Mouse (Mus musculus): Measurements from ENCODE around the gene Zfp367. TPM values are rescaled to one million over a fixed set of nuclear protein-coding genes. Genes with fewer than 3 reads are reported as not detected.

Zfp367 gene
- 26.1 and 27.2 TPM in 2 replicates for polyA plus RNA-seq (2016; fragmentation: Nextera tagmentation; extraction: Ambion mirVana)

GRCm38 (mm10) chr13:64153083-64153682, at the start of gene Zfp367:
Gene Zfp367 (minus strand): TSS chr13:64153202.
- H3K4me2 ChIP-seq: peak within 1 kb of the TSS; percentile 87
- peaks cover 49% of the 10 kb centered on the region for H3K4me1 ChIP-seq
- WGBS (ENCODE audit: insufficient replicate concordance): 2% methylated on average over 55 of the region's 56 CpGs
- H3K9me3 ChIP-seq (replicated peaks): no peaks in the 10 kb centered on the region
- peaks cover 14% of the 10 kb centered on the region for H3K36me3 ChIP-seq
- 0 out of 2 replicates have a peak, but pooled peaks cover 7% of the 10 kb centered on the region for H3K27me3 ChIP-seq (replicated peaks)
- H3K4me3 ChIP-seq: peak within 1 kb of the TSS; percentile 98
- peak; percentile 94 for ATAC-seq
- H3K27ac ChIP-seq: peak within 1 kb of the TSS; percentile 98
- peak within 1 kb of the TSS; percentile 99 for H3K9ac ChIP-seq

GRCm38 (mm10) chr13:64200911-64201310, 47.9 kb upstream of the Zfp367 start:
- peaks cover 5% of the 10 kb centered on the region; the same call in 1 of the 2 replicates for H3K36me3 ChIP-seq
- H3K4me2 ChIP-seq: no peak overlapping the region
- no peaks in the 10 kb centered on the region for H3K27me3 ChIP-seq (replicated peaks)
- H3K4me1 ChIP-seq: no peaks in the 10 kb centered on the region
- H3K9ac ChIP-seq: no peak overlapping the region
- H3K27ac ChIP-seq: no peak overlapping the region
- H3K4me3 ChIP-seq: no peak overlapping the region
- 48% methylated on average over 4 of the region's 4 CpGs for WGBS (ENCODE audit: insufficient replicate concordance)
- ATAC-seq: no peak
- H3K9me3 ChIP-seq (replicated peaks): no peaks in the 10 kb centered on the region

GRCm38 (mm10) chr13:64198310-64198709, 45.3 kb upstream of the Zfp367 start:
- ATAC-seq: no peak
- Histone ChIP-seq H3K27ac (no peak overlapping the region), H3K9ac (no peak overlapping the region), H3K27me3 (replicated peaks) (no peaks in the 10 kb centered on the region), H3K9me3 (replicated peaks) (no peaks in the 10 kb centered on the region), H3K36me3 (peaks cover 10% of the 10 kb centered on the region; the same call in 1 of the 2 replicates), H3K4me2 (no peak overlapping the region), H3K4me3 (no peak overlapping the region), H3K4me1 (no peaks in the 10 kb centered on the region)
- 77% methylated on average over 4 of the region's 4 CpGs for WGBS (ENCODE audit: insufficient replicate concordance)

GRCm38 (mm10) chr13:64197899-64198298, 44.9 kb upstream of the Zfp367 start:
- WGBS (ENCODE audit: insufficient replicate concordance): 83% methylated on average over 6 of the region's 6 CpGs
- H3K9me3 ChIP-seq (replicated peaks): no peaks in the 10 kb centered on the region
- H3K27me3 ChIP-seq (replicated peaks): no peaks in the 10 kb centered on the region
- ATAC-seq: no peak
- H3K4me3 ChIP-seq: no peak overlapping the region
- H3K4me2 ChIP-seq: no peak overlapping the region
- H3K27ac ChIP-seq: no peak overlapping the region
- H3K4me1 ChIP-seq: no peaks in the 10 kb centered on the region
- H3K36me3 ChIP-seq: peaks cover 10% of the 10 kb centered on the region; the same call in 1 of the 2 replicates
- no peak overlapping the region for H3K9ac ChIP-seq

- H3K9me3 ChIP-seq (replicated peaks): no peaks in the 10 kb centered on the region
- no peaks in the 10 kb centered on the region for H3K27me3 ChIP-seq (replicated peaks)
- H3K4me3 ChIP-seq: no peak overlapping the region
- H3K4me2 ChIP-seq: no peak overlapping the region
- ATAC-seq: no peak
- H3K36me3 ChIP-seq: 0 out of 2 replicates have a peak, but pooled peaks cover 4% of the 10 kb centered on the region
- H3K9ac ChIP-seq: no peak overlapping the region
- no peaks in the 10 kb centered on the region for H3K4me1 ChIP-seq
- no peak overlapping the region for H3K27ac ChIP-seq
Measured at GRCm38 (mm10) chr13:64187065-64187464, 34.1 kb upstream of the Zfp367 start.

GRCm38 (mm10) chr13:64186516-64186915, 33.5 kb upstream of the Zfp367 start:
- no peaks in the 10 kb centered on the region for H3K9me3 ChIP-seq (replicated peaks)
- 69% methylated on average over 4 of the region's 4 CpGs for WGBS (ENCODE audit: insufficient replicate concordance)
- H3K36me3 ChIP-seq: 0 out of 2 replicates have a peak, but pooled peaks cover 4% of the 10 kb centered on the region
- ATAC-seq: no peak
- H3K4me3 ChIP-seq: no peak overlapping the region
- no peak overlapping the region for H3K9ac ChIP-seq
- H3K4me1 ChIP-seq: no peaks in the 10 kb centered on the region
- no peaks in the 10 kb centered on the region for H3K27me3 ChIP-seq (replicated peaks)
- H3K4me2 ChIP-seq: no peak overlapping the region
- H3K27ac ChIP-seq: no peak overlapping the region

- WGBS (ENCODE audit: insufficient replicate concordance): 79% methylated on average over 9 of the region's 9 CpGs
- no peaks in the 10 kb centered on the region for H3K9me3 ChIP-seq (replicated peaks)
- H3K4me1 ChIP-seq: no peaks in the 10 kb centered on the region
- no peak overlapping the region for H3K4me3 ChIP-seq
- H3K4me2 ChIP-seq: no peak overlapping the region
- no peak overlapping the region for H3K27ac ChIP-seq
- no peak for ATAC-seq
- no peak overlapping the region for H3K9ac ChIP-seq
- 0 out of 2 replicates have a peak, but pooled peaks cover 4% of the 10 kb centered on the region for H3K36me3 ChIP-seq
- H3K27me3 ChIP-seq (replicated peaks): no peaks in the 10 kb centered on the region
Measured at GRCm38 (mm10) chr13:64185586-64185985, 32.6 kb upstream of the Zfp367 start.

GRCm38 (mm10) chr13:64185176-64185575, 32.2 kb upstream of the Zfp367 start:
- H3K27me3 ChIP-seq (replicated peaks): no peaks in the 10 kb centered on the region
- H3K27ac ChIP-seq: no peak overlapping the region
- no peak overlapping the region for H3K4me2 ChIP-seq
- no peaks in the 10 kb centered on the region for H3K9me3 ChIP-seq (replicated peaks)
- H3K4me3 ChIP-seq: no peak overlapping the region
- H3K9ac ChIP-seq: no peak overlapping the region
- ATAC-seq: no peak
- H3K4me1 ChIP-seq: no peaks in the 10 kb centered on the region
- 72% methylated on average over 7 of the region's 7 CpGs for WGBS (ENCODE audit: insufficient replicate concordance)
- H3K36me3 ChIP-seq: 0 out of 2 replicates have a peak, but pooled peaks cover 4% of the 10 kb centered on the region

GRCm38 (mm10) chr13:64184361-64184760, 31.4 kb upstream of the Zfp367 start:
- Histone ChIP-seq H3K27me3 (replicated peaks) (no peaks in the 10 kb centered on the region), H3K4me2 (no peak overlapping the region), H3K9ac (no peak overlapping the region), H3K36me3 (0 out of 2 replicates have a peak, but pooled peaks cover 4% of the 10 kb centered on the region), H3K4me1 (no peaks in the 10 kb centered on the region), H3K27ac (no peak overlapping the region), H3K9me3 (replicated peaks) (no peaks in the 10 kb centered on the region), H3K4me3 (no peak overlapping the region)
- 80% methylated on average over 10 of the region's 10 CpGs for WGBS (ENCODE audit: insufficient replicate concordance)
- ATAC-seq: no peak

- H3K9ac ChIP-seq: no peak overlapping the region
- no peak overlapping the region for H3K4me2 ChIP-seq
- H3K4me3 ChIP-seq: no peak overlapping the region
- H3K36me3 ChIP-seq: 0 out of 2 replicates have a peak, but pooled peaks cover 4% of the 10 kb centered on the region
- no peak for ATAC-seq
- WGBS (ENCODE audit: insufficient replicate concordance): 74% methylated on average over 4 of the region's 4 CpGs
- no peak overlapping the region for H3K27ac ChIP-seq
- no peaks in the 10 kb centered on the region for H3K4me1 ChIP-seq
- no peaks in the 10 kb centered on the region for H3K9me3 ChIP-seq (replicated peaks)
- H3K27me3 ChIP-seq (replicated peaks): no peaks in the 10 kb centered on the region
Measured at GRCm38 (mm10) chr13:64183583-64183982, 30.6 kb upstream of the Zfp367 start.

GRCm38 (mm10) chr13:64182091-64182490, 29.1 kb upstream of the Zfp367 start:
- H3K27me3 ChIP-seq (replicated peaks): no peaks in the 10 kb centered on the region
- no peaks in the 10 kb centered on the region for H3K9me3 ChIP-seq (replicated peaks)
- 0 out of 2 replicates have a peak, but pooled peaks cover 4% of the 10 kb centered on the region for H3K36me3 ChIP-seq
- no peak overlapping the region for H3K4me3 ChIP-seq
- no peak overlapping the region for H3K27ac ChIP-seq
- no peak for ATAC-seq
- 66% methylated on average over 2 of the region's 2 CpGs for WGBS (ENCODE audit: insufficient replicate concordance)
- H3K4me2 ChIP-seq: no peak overlapping the region
- H3K4me1 ChIP-seq: no peaks in the 10 kb centered on the region
- no peak overlapping the region for H3K9ac ChIP-seq

GRCm38 (mm10) chr13:64180888-64181287, 27.9 kb upstream of the Zfp367 start:
- peak; percentile 30; the same call in 1 of the 2 replicates for ATAC-seq

More at GRCm38 (mm10) chr13:64180888-64181287, 27.9 kb upstream of the Zfp367 start:
- 71% methylated on average over 3 of the region's 3 CpGs for WGBS (ENCODE audit: insufficient replicate concordance)
- Histone ChIP-seq H3K4me1 (no peaks in the 10 kb centered on the region), H3K9me3 (replicated peaks) (no peaks in the 10 kb centered on the region), H3K36me3 (no peaks in the 10 kb centered on the region), H3K4me3 (no peak overlapping the region), H3K4me2 (no peak overlapping the region), H3K27me3 (replicated peaks) (no peaks in the 10 kb centered on the region), H3K9ac (no peak overlapping the region), H3K27ac (no peak overlapping the region)
